Comparison of ENCODE assay signal across 8 mouse cellular contexts in the genomic region with DNA sequence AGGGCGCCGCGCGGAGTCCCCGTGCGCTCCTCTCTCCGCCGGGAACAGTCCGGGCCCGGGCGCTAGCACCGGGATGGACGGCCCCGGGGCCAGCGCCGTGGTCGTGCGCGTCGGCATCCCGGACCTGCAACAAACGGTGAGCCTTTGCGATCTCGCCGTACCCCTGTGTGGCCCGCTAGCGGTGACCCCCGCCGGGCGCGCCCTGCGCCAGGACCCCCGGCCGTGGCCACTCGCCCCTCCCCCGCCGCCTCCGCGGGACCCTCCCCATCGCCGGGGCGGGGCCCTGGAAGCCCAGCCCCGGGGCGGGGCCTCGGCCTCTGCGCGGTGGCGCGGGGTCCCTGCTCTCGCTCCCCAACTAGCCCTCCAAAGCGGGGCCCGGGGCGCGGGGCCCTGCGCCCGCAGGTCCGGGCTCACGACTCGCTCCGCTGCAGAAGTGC. TPM values are rescaled to one million over a fixed set of nuclear protein-coding genes. Genes with fewer than 3 reads are reported as not detected.
A peak's percentile ranks its signal among the peaks of the same experiment; 100 is the strongest.
DNase-seq lines count a peak whose midpoint lies in the region; ATAC-seq and TF ChIP-seq lines count a peak whose summit lies in the region.

No protein-coding gene starts in this region.

- H3K9ac ChIP-seq in forebrain, postnatal 0 days = peak overlapping the region; percentile 77
- peak overlapping the region; percentile 71 for H3K9ac ChIP-seq in lung, embryonic 16.5 days (ENCODE audit: low read length)

- DNase-seq in left cerebral cortex, adult 18-20 months (ENCODE audit: low spot score in 2 of 2) = peak; percentile 45 to 71
- DNase-seq in left cerebral cortex, adult 8-10 months (ENCODE audit: low spot score in 2 of 2) = no peak
- peak in 1 of 2 experiments; percentile 58 for DNase-seq in cerebellum, adult 2 months
- DNase-seq in forebrain, postnatal 0 days = peak; percentile 84
- no peak for DNase-seq in kidney, adult 2 months
- peak; percentile 80 for DNase-seq in right cerebral cortex, postnatal 4 days
- no peak for DNase-seq in urinary bladder, postnatal 25 days (ENCODE audit: low spot score)

- WGBS in cerebellum, adult 2 months = 1% methylated on average over 54 of the region's 60 CpGs
- 4% methylated on average over 44 of the region's 60 CpGs for WGBS in forebrain, postnatal 0 days
- 2% methylated on average over 55 of the region's 60 CpGs for WGBS in kidney, adult 2 months
- WGBS in lung, embryonic 16.5 days = under 1% methylated on average over 21 of the region's 60 CpGs

- TF ChIP-seq CTCF in cerebellum, adult 2 months (IDR thresholded peaks at IDR 0.05; ENCODE audit: borderline replicate concordance, insufficient read depth, low read depth, low read length) = no peak
- TF ChIP-seq CTCF in forebrain, postnatal 0 days (IDR thresholded peaks at IDR 0.05; ENCODE audit: low read depth) = no peak
- TF ChIP-seq CTCF in kidney, adult 2 months (conservative IDR thresholded peaks at IDR 0.05; ENCODE audit: insufficient read depth, insufficient read length, low read depth, low read length) = no peak

- no peak overlapping the region for H3K27ac ChIP-seq in cerebellum, adult 2 months (ENCODE audit: insufficient read depth, low read length)
- H3K27ac ChIP-seq in forebrain, postnatal 0 days (ENCODE audit: low read depth, low read length) = peak overlapping the region; percentile 87
- H3K27ac ChIP-seq in kidney, adult 2 months (ENCODE audit: insufficient read depth, low read depth, low read length) = no peak overlapping the region
- no peak overlapping the region for H3K27ac ChIP-seq in lung, embryonic 16.5 days (ENCODE audit: low read length)

- H3K4me1 ChIP-seq in cerebellum, adult 2 months (ENCODE audit: control insufficient read depth, insufficient read depth, low read length) = peaks cover 7% of the 10 kb centered on the region; the same call in 1 of the 2 replicates
- H3K4me1 ChIP-seq in forebrain, postnatal 0 days (ENCODE audit: insufficient read depth) = peaks cover 9% of the 10 kb centered on the region
- no peaks in the 10 kb centered on the region for H3K4me1 ChIP-seq in kidney, adult 2 months (ENCODE audit: control insufficient read depth, insufficient read depth, low read length)
- peaks cover 11% of the 10 kb centered on the region for H3K4me1 ChIP-seq in lung, embryonic 16.5 days (replicated peaks; ENCODE audit: control insufficient read depth, insufficient read depth, low read length)

- H3K36me3 ChIP-seq in forebrain, postnatal 0 days (ENCODE audit: insufficient read depth) = peaks cover 18% of the 10 kb centered on the region
- no peaks in the 10 kb centered on the region for H3K36me3 ChIP-seq in kidney, adult 2 months (ENCODE audit: control insufficient read depth, insufficient read depth, low read length)
- no peaks in the 10 kb centered on the region for H3K36me3 ChIP-seq in lung, embryonic 16.5 days (ENCODE audit: control insufficient read depth, insufficient read depth, low read length)

- no peaks in the 10 kb centered on the region for H3K9me3 ChIP-seq in forebrain, postnatal 0 days (ENCODE audit: low read length)
- no peaks in the 10 kb centered on the region for H3K9me3 ChIP-seq in lung, embryonic 16.5 days (ENCODE audit: control insufficient read depth, low read length)

- peak; percentile 77 for ATAC-seq in forebrain, postnatal 0 days
- ATAC-seq in lung, embryonic 16.5 days (ENCODE audit: low read depth) = peak; percentile 74

- no peak for TF ChIP-seq POLR2A in cerebellum, adult 2 months (IDR thresholded peaks at IDR 0.05; ENCODE audit: borderline replicate concordance, insufficient read depth, low read length)
- no peak for TF ChIP-seq POLR2A in kidney, adult 2 months (IDR thresholded peaks at IDR 0.05; ENCODE audit: low read depth, low read length)

- H3K4me2 ChIP-seq in forebrain, postnatal 0 days (ENCODE audit: low read depth) = peak overlapping the region; percentile 92
- H3K4me2 ChIP-seq in lung, embryonic 16.5 days (ENCODE audit: low read depth, low read length) = peak overlapping the region; percentile 82

- no peaks in the 10 kb centered on the region for H3K27me3 ChIP-seq in cerebellum, adult 2 months (ENCODE audit: control insufficient read depth, insufficient read depth, low read length)
- 0 out of 2 replicates have a peak, but pooled peaks cover 3% of the 10 kb centered on the region for H3K27me3 ChIP-seq in forebrain, postnatal 0 days (ENCODE audit: insufficient read depth, low read length)
- no peaks in the 10 kb centered on the region; the same call in none of the 2 replicates for H3K27me3 ChIP-seq in kidney, adult 2 months (replicated peaks; ENCODE audit: control insufficient read depth, insufficient read depth, low read length)
- H3K27me3 ChIP-seq in lung, embryonic 16.5 days (ENCODE audit: control insufficient read depth, insufficient read depth, low read depth, low read length) = peaks cover 9% of the 10 kb centered on the region

- H3K4me3 ChIP-seq in cerebellum, adult 2 months (replicated peaks; ENCODE audit: insufficient read depth, low read depth, low read length) = peak overlapping the region; percentile 63
- H3K4me3 ChIP-seq in forebrain, postnatal 0 days (ENCODE audit: low read depth, low read length) = peak overlapping the region; percentile 84
- H3K4me3 ChIP-seq in kidney, adult 2 months (ENCODE audit: insufficient read depth, low read depth, low read length) = peak overlapping the region; percentile 59
- peak overlapping the region; percentile 68 for H3K4me3 ChIP-seq in lung, embryonic 16.5 days (ENCODE audit: low read length)

RNA-seq across cellular contexts. Expression of a gene that starts 0.4 kb away (rescaled TPM):
- total RNA-seq in left cerebral cortex, adult 18-20 months (2021) = 100 to 1,000 TPM; 220 TPM
- total RNA-seq in left cerebral cortex, adult 8-10 months (2022) = 100 to 1,000 TPM; 192 to 223 (median 197) TPM
- polyA plus RNA-seq in cerebellum, adult 2 months (2012; rRNA removed) = 84.7 and 97.2 TPM in 2 replicates
- total RNA-seq in forebrain, postnatal 0 days (2014; rRNA removed) = 38.9 and 42.4 TPM in 2 replicates
- polyA plus RNA-seq in forebrain, postnatal 0 days (2015; fragmentation: Nextera tagmentation; extraction: Ambion mirVana) = 5.9 and 10.6 TPM in 2 replicates
- 18.0 and 19.5 TPM in 2 replicates for polyA plus RNA-seq in kidney, adult 2 months (2012; rRNA removed)
- polyA plus RNA-seq in lung, embryonic 16.5 days (2015; fragmentation: Nextera tagmentation; extraction: Ambion mirVana) = 2.3 and 2.5 TPM in 2 replicates

RNA-seq across cellular contexts. Expression of a gene that starts 22.6 kb away (rescaled TPM):
- 10 to 100 TPM; 30.6 to 31.7 TPM for total RNA-seq in left cerebral cortex, adult 18-20 months (2021)
- total RNA-seq in left cerebral cortex, adult 8-10 months (2022) = 10 to 100 TPM; 31.8 to 37.3 (median 35.9) TPM
- polyA plus RNA-seq in cerebellum, adult 2 months (2012; rRNA removed) = 39.2 and 40.9 TPM in 2 replicates
- total RNA-seq in forebrain, postnatal 0 days (2014; rRNA removed) = 24.5 and 32.4 TPM in 2 replicates
- 25.4 and 29.0 TPM in 2 replicates for polyA plus RNA-seq in forebrain, postnatal 0 days (2015; fragmentation: Nextera tagmentation; extraction: Ambion mirVana)
- polyA plus RNA-seq in kidney, adult 2 months (2012; rRNA removed) = 26.0 and 30.0 TPM in 2 replicates
- polyA plus RNA-seq in lung, embryonic 16.5 days (2015; fragmentation: Nextera tagmentation; extraction: Ambion mirVana) = 22.1 and 27.0 TPM in 2 replicates

RNA-seq across cellular contexts. Expression of a gene that starts 46.1 kb away (rescaled TPM):
- 100 to 1,000 TPM; 228 to 240 TPM for total RNA-seq in left cerebral cortex, adult 18-20 months (2021)
- total RNA-seq in left cerebral cortex, adult 8-10 months (2022) = 100 to 1,000 TPM; 240 to 262 (median 246) TPM
- polyA plus RNA-seq in cerebellum, adult 2 months (2012; rRNA removed) = 192 and 195 TPM in 2 replicates
- 95.3 and 95.8 TPM in 2 replicates for total RNA-seq in forebrain, postnatal 0 days (2014; rRNA removed)
- polyA plus RNA-seq in forebrain, postnatal 0 days (2015; fragmentation: Nextera tagmentation; extraction: Ambion mirVana) = 57.8 and 70.9 TPM in 2 replicates
- polyA plus RNA-seq in kidney, adult 2 months (2012; rRNA removed) = 0.29 and 0.59 TPM in 2 replicates
- 0.50 and 0.74 TPM in 2 replicates for polyA plus RNA-seq in lung, embryonic 16.5 days (2015; fragmentation: Nextera tagmentation; extraction: Ambion mirVana)

Comparison
In these comparisons a context has a peak if more than half of its experiments do, and no peak if none do; other contexts are left out.
1. DNase-seq: peak in left cerebral cortex, adult 18-20 months (2 of 2), forebrain, postnatal 0 days (single experiment) and right cerebral cortex, postnatal 4 days (single experiment); none in left cerebral cortex, adult 8-10 months (0 of 2), kidney, adult 2 months (single experiment) and urinary bladder, postnatal 25 days (single experiment).
2. RNA of a gene that starts 46.1 kb away (polyA plus RNA-seq): 192 to 195 TPM in cerebellum, adult 2 months and 57.8 to 70.9 TPM in forebrain, postnatal 0 days; 0.29 to 0.59 TPM in kidney, adult 2 months and 0.50 to 0.74 TPM in lung, embryonic 16.5 days; every median in the first group is over 10 times any median in the second.
3. Peak in every context shown above with its lines, with median percentiles within 50 percentile points of each other: H3K4me3 ChIP-seq.